Mouse (Mus musculus) left cerebral cortex, adult 2 months (tissue): ENCODE measurements around the gene Bcl9. TPM values are rescaled to one million over a fixed set of nuclear protein-coding genes. Genes with fewer than 3 reads are reported as not detected.
A peak's percentile ranks its signal among the peaks of the same experiment; 100 is the strongest.

ENCODE experiments used
- DNase-seq, 2 experiments: peaks; one replicate each; pipeline ENCODE4 v3.0.0; 2021 to 2022; ENCODE audit warnings: low spot score in 2 of 2, mixed read lengths in 1 of 2; ENCODE audit errors: extremely low spot score in 1 of 2
- H3K27ac ChIP-seq: fragments of 200-600 bp; 2 replicates; pipeline ENCODE4 v1.8.1; 2022
- H3K4me3 ChIP-seq: fragments of 200-600 bp; 2 replicates; pipeline ENCODE4 v1.8.1; 2022
- CTCF ChIP-seq: fragments of 200-600 bp; IDR thresholded peaks from 2 replicates; pipeline ENCODE4 v1.8.1; 2022; ENCODE audit warnings: antibody characterized with exemption, mild to moderate bottlenecking, moderate library complexity
- intact Hi-C: fragments of 180-260 bp; cut with DNase I; formaldehyde crosslinking; loops from one replicate; pipeline ENCODE4 v1.15.1; 2025
- total RNA-seq, 2 experiments: library from RNA; stranded (reverse); gene quantifications; 2 replicates each; pipeline ENCODE4 v1.2.3; 2021

The Bcl9 gene
- total RNA-seq, 2 experiments from 2014 or later, result 55.3 to 60.0 TPM

- TF ChIP-seq CTCF, result no peak
- Histone ChIP-seq H3K27ac (no peak overlapping the region), H3K4me3 (no peak overlapping the region)
- intact Hi-C loops, result no loop called here
- no peak for DNase-seq
Observed at GRCm38 (mm10) chr3:97252896-97253295, 44.8 kb downstream of the Bcl9 start.

- H3K4me3 ChIP-seq, result no peak overlapping the region
- no peak for DNase-seq
- no peak overlapping the region for H3K27ac ChIP-seq
- intact Hi-C loops, result no loop called here
- no peak for TF ChIP-seq CTCF
Observed at GRCm38 (mm10) chr3:97242629-97243167, 55.0 kb downstream of the Bcl9 start.

GRCm38 (mm10) chr3:97241826-97242225, 55.9 kb downstream of the Bcl9 start:
- intact Hi-C loops, result no loop called here
- Histone ChIP-seq H3K27ac (no peak overlapping the region), H3K4me3 (no peak overlapping the region)
- TF ChIP-seq CTCF, result no peak
- no peak for DNase-seq

GRCm38 (mm10) chr3:97239793-97240192, 57.9 kb downstream of the Bcl9 start:
- no peak for TF ChIP-seq CTCF
- intact Hi-C loops, result no loop called here
- DNase-seq, result no peak
- no peak overlapping the region for H3K4me3 ChIP-seq
- H3K27ac ChIP-seq, result no peak overlapping the region

- TF ChIP-seq CTCF, result no peak
- DNase-seq, result no peak
- Histone ChIP-seq H3K27ac (no peak overlapping the region), H3K4me3 (no peak overlapping the region)
- intact Hi-C loops, result no loop called here
Observed at GRCm38 (mm10) chr3:97239316-97239715, 58.4 kb downstream of the Bcl9 start.

- DNase-seq, result no peak
- intact Hi-C loops, result no loop called here
- TF ChIP-seq CTCF, result no peak
Observed at GRCm38 (mm10) chr3:97238521-97238920, 59.2 kb downstream of the Bcl9 start.

GRCm38 (mm10) chr3:97237403-97237802, 60.3 kb downstream of the Bcl9 start:
- no peak for DNase-seq
- TF ChIP-seq CTCF, result no peak
- H3K4me3 ChIP-seq, result no peak overlapping the region
- no peak overlapping the region for H3K27ac ChIP-seq
- intact Hi-C loops, result no loop called here

More at GRCm38 (mm10) chr3:97238521-97238920, 59.2 kb downstream of the Bcl9 start:
- Histone ChIP-seq H3K27ac (no peak overlapping the region), H3K4me3 (no peak overlapping the region)

- Histone ChIP-seq H3K4me3 (peak overlapping the region; percentile 2; the same call in 1 of the 2 replicates), H3K27ac (peak overlapping the region; percentile 53; the same call in 1 of the 2 replicates)
- intact Hi-C loops, result loop anchor here (5.0 kb wide), 1 partner anchor 33 kb away; no protein-coding TSS in a partner anchor
- DNase-seq, result peak; percentile 33 to 42
- no peak for TF ChIP-seq CTCF
Observed at GRCm38 (mm10) chr3:97234797-97235196, 62.9 kb downstream of the Bcl9 start.

GRCm38 (mm10) chr3:97232328-97232727, 65.4 kb downstream of the Bcl9 start:
- no peak overlapping the region for H3K4me3 ChIP-seq
- no peak for DNase-seq
- TF ChIP-seq CTCF, result no peak
- intact Hi-C loops, result loop anchor here (5.0 kb wide), 1 partner anchor 35 kb away; no protein-coding TSS in a partner anchor
- H3K27ac ChIP-seq, result no peak overlapping the region

- no peak for DNase-seq
- H3K4me3 ChIP-seq, result no peak overlapping the region
- no peak overlapping the region for H3K27ac ChIP-seq
- no peak for TF ChIP-seq CTCF
- intact Hi-C loops, result loop anchor here (5.0 kb wide), 1 partner anchor 35 kb away; no protein-coding TSS in a partner anchor
Observed at GRCm38 (mm10) chr3:97231857-97232256, 65.9 kb downstream of the Bcl9 start.

- H3K27ac ChIP-seq, result no peak overlapping the region
- TF ChIP-seq CTCF, result peak; percentile 26
- DNase-seq, result no peak
Observed at GRCm38 (mm10) chr3:97230631-97231404, 66.9 kb downstream of the Bcl9 start.

GRCm38 (mm10) chr3:97228457-97228856, 69.3 kb downstream of the Bcl9 start:
- no peak for TF ChIP-seq CTCF
- no peak for DNase-seq
- peak overlapping the region; percentile 52 for H3K4me3 ChIP-seq
- H3K27ac ChIP-seq, result peak overlapping the region; percentile 92
- intact Hi-C loops, result no loop called here

More at GRCm38 (mm10) chr3:97230631-97231404, 66.9 kb downstream of the Bcl9 start:
- no peak overlapping the region for H3K4me3 ChIP-seq
- intact Hi-C loops, result loop anchor here (5.0 kb wide), 1 partner anchor 36 kb away; no protein-coding TSS in a partner anchor
